Mouse (Mus musculus): ENCODE results near the gene P2ry12.

DNA sequence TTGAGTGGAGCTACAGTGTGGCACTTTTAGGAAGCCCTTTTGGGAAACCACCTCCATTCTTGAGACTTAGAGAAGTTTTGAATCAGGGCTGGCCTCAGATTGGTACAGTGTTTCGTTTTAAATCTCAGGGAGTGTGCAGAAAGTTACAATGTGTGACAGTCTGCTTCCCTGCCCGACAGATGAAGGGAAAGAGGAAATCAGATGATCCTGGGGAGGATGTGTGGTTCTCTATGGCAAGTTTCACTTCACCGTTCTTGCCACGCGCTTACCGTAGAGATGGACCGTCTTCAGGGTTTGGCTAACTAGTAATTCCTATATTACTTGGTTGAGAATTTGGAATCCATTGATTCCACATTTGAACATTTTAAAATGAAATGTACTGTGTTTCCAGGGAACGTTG, 50.9 kb downstream of the P2ry12 start:
- TF ChIP-seq POLR2A (IDR thresholded peaks at IDR 0.05; ENCODE audit: borderline replicate concordance, low read depth, low read length) (no peak), CTCF (IDR thresholded peaks at IDR 0.05; ENCODE audit: low read depth, low read length) (no peak)

Data from bone marrow macrophage, adult 2 months (primary cell).